Mouse (Mus musculus) midbrain, embryonic 13.5 days (tissue): Measurements from ENCODE around the gene 1700011L22Rik. TPM values are rescaled to one million over a fixed set of nuclear protein-coding genes. Genes with fewer than 3 reads are reported as not detected.

Experiments
- ATAC-seq: fragments of 200-750 bp; cut with Nextera tagmentation; 2 replicates; pipeline ENCODE4 v1.8.0; 2017; ENCODE audit warnings: mild to moderate bottlenecking, moderate TSS enrichment, moderate library complexity
- H3K27ac ChIP-seq: fragments of 300-500 bp; sonication (generic); 2 replicates; pipeline ENCODE4 v1.5.1; 2015; ENCODE audit warnings: inconsistent platforms, mild to moderate bottlenecking, moderate library complexity
- H3K27me3 ChIP-seq: fragments of 300-500 bp; sonication (generic); 2 replicates; pipeline ENCODE4 v1.6.1; 2015; ENCODE audit warnings: mild to moderate bottlenecking, inconsistent platforms
- H3K36me3 ChIP-seq: fragments of 300-500 bp; sonication (generic); 2 replicates; pipeline ENCODE4 v1.6.1; 2015; ENCODE audit warnings: mild to moderate bottlenecking, inconsistent platforms
- H3K4me1 ChIP-seq: fragments of 300-500 bp; sonication (generic); replicated peaks from 2 replicates; pipeline ENCODE4 v1.6.1; 2015; ENCODE audit warnings: inconsistent platforms
- H3K4me2 ChIP-seq: fragments of 300-500 bp; sonication (generic); replicated peaks from 2 replicates; pipeline ENCODE4 v1.6.1; 2015; ENCODE audit warnings: moderate library complexity, mild to moderate bottlenecking, inconsistent platforms
- H3K4me3 ChIP-seq: fragments of 300-500 bp; sonication (generic); replicated peaks from 2 replicates; pipeline ENCODE4 v1.5.1; 2015; ENCODE audit warnings: mild to moderate bottlenecking, inconsistent platforms
- H3K9ac ChIP-seq: fragments of 300-500 bp; sonication (generic); replicated peaks from 2 replicates; pipeline ENCODE4 v1.6.1; 2015; ENCODE audit warnings: mild to moderate bottlenecking, inconsistent platforms
- H3K9me3 ChIP-seq: fragments of 300-500 bp; sonication (generic); 2 replicates; pipeline ENCODE4 v1.6.1; 2016; ENCODE audit warnings: mild to moderate bottlenecking, inconsistent platforms
- WGBS: fragments of 180-500 bp; shearing (Covaris S2); methylation state at CpG from one replicate; pipeline ENCODE4 v1.1.7; 2015; 5-methylcytosine and 5-hydroxymethylcytosine counted together
- polyA plus RNA-seq: library from polyadenylated mRNA; unstranded; fragments of >200 nt; fragmentation: Nextera tagmentation; extraction: Ambion mirVana; gene quantifications from 2 replicates; pipeline ENCODE4 v1.2.1, GENCODE M21; 2015

1700011L22Rik gene
- polyA plus RNA-seq, 1 experiment from 2014 or later = not detected

DNA sequence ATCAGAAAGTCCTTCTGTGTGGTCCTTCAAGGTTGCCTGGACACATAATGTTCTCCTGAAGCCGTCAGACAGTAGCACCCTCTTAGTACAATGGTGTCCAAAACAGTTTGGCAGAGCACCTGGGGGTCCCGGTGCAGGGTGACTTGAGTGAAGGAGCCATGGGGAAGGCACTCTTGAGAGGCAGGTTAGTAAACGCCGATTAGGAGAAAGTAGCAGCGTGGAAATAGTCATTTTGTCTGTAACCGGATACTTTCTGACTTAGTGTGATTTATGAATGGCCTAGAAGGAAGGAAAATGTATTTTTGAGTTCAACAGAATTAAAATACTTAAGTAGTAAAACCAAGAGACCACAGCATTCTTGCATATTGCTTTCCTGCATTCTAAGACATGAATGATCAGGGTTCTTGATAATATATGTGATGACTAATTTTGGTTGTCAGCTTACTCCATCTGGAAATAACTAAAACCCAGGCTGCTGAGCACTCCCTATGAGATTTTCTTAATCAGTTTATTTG, 33.1 kb upstream of the 1700011L22Rik start:
- Histone ChIP-seq H3K4me2 (no peak overlapping the region), H3K36me3 (peaks cover 44% of the 10 kb centered on the region), H3K27me3 (no peaks in the 10 kb centered on the region), H3K27ac (no peak overlapping the region), H3K4me1 (no peaks in the 10 kb centered on the region), H3K9ac (no peak overlapping the region), H3K4me3 (no peak overlapping the region), H3K9me3 (no peaks in the 10 kb centered on the region)
- ATAC-seq = no peak
- WGBS = 94% methylated on average over 6 of the region's 6 CpGs

DNA sequence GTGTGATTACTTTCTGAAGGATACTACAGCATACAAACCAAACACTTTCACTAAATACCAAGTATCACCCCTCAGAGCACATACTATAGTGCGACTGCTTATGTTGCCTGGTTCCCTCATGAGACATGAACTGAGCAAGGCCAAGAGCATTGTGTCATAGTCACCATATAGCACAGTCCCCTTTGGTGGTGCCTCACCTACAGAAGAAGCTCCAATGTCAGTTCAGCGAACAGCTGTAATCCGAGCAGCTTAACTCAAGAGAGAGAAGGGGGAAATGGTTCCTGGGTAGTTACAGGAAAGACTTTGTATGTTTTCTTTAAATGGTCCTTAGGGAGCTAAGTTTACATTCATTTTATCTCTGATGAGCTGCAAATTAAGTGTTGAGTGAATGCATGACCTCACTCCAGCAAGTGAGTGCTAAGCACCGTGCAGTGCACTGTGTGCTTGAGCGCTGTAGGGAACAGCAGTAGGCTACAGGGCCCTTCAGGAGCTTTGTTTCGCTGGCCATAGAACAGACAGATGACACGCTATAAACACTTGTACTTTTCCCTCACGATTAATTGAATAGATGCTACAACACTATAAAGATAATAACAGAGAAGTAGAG, 29.0 kb upstream of the 1700011L22Rik start:
- Histone ChIP-seq H3K9me3 (no peaks in the 10 kb centered on the region), H3K4me3 (no peak overlapping the region), H3K36me3 (peaks cover 72% of the 10 kb centered on the region), H3K4me2 (no peak overlapping the region), H3K27me3 (no peaks in the 10 kb centered on the region), H3K4me1 (no peaks in the 10 kb centered on the region), H3K9ac (no peak overlapping the region), H3K27ac (no peak overlapping the region)
- ATAC-seq = no peak
- WGBS = 90% methylated on average over 8 of the region's 8 CpGs

DNA sequence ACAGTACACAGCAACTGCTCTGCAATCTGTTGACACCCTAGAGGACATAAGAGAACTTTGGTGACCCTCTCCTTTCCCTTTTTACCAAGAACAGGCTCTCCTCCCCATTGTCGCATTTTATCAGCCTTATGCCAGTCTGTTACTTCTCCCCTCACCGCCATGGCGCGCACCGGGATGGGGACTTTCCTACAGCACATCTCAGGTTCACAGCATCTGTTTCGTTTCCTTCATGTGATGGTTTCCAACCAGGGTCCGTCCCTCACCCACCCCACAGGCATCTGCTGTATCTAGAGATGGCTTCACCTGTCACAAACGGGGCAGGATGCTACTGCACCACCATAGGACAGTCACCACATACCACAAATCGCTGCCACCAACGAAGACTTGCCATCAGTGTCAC, 26.6 kb upstream of the 1700011L22Rik start:
- Histone ChIP-seq H3K4me2 (no peak overlapping the region), H3K9me3 (no peaks in the 10 kb centered on the region), H3K4me3 (no peak overlapping the region), H3K27ac (no peak overlapping the region), H3K27me3 (no peaks in the 10 kb centered on the region), H3K36me3 (peaks cover 81% of the 10 kb centered on the region), H3K4me1 (no peaks in the 10 kb centered on the region), H3K9ac (no peak overlapping the region)
- ATAC-seq = no peak
- WGBS = 94% methylated on average over 10 of the region's 10 CpGs

- Histone ChIP-seq H3K9me3 (no peaks in the 10 kb centered on the region), H3K36me3 (peaks cover 83% of the 10 kb centered on the region), H3K4me1 (no peaks in the 10 kb centered on the region), H3K27me3 (no peaks in the 10 kb centered on the region), H3K27ac (no peak overlapping the region), H3K4me3 (no peak overlapping the region), H3K4me2 (no peak overlapping the region), H3K9ac (no peak overlapping the region)
- 95% methylated on average over 6 of the region's 6 CpGs for WGBS
- ATAC-seq = no peak
These were observed 25.4 kb upstream of the 1700011L22Rik start for GRCm38 (mm10) chr8:79273776-79274175.

- 79% methylated on average over 4 of the region's 4 CpGs for WGBS
- Histone ChIP-seq H3K36me3 (peaks cover 84% of the 10 kb centered on the region), H3K9ac (no peak overlapping the region), H3K27ac (no peak overlapping the region), H3K4me2 (no peak overlapping the region), H3K9me3 (no peaks in the 10 kb centered on the region), H3K27me3 (no peaks in the 10 kb centered on the region), H3K4me1 (no peaks in the 10 kb centered on the region), H3K4me3 (no peak overlapping the region)
- no peak for ATAC-seq
These were observed 24.3 kb upstream of the 1700011L22Rik start for GRCm38 (mm10) chr8:79272676-79273075.

DNA sequence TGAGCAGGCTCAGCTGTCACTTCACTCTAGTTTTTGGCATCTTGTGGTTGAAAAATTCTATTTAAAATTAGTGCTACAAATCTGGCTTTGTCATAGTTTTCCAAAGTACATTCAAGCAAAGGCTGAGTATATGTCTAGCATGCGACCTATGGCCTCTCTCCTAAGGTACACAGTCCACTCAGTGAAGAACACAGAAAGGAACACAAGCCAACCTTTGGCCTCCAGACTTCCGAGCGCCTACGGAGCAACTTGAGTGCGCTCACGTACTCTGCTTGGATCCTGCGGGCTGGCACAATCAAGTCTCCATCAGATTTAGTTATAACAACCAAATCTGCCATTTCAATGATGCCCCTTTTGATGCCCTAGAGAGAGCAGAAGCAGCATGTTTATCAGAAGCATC, 20.6 kb upstream of the 1700011L22Rik start:
- Histone ChIP-seq H3K4me3 (no peak overlapping the region), H3K4me1 (no peaks in the 10 kb centered on the region), H3K36me3 (peaks cover 69% of the 10 kb centered on the region), H3K27me3 (no peaks in the 10 kb centered on the region), H3K27ac (no peak overlapping the region), H3K4me2 (no peak overlapping the region), H3K9ac (no peak overlapping the region), H3K9me3 (no peaks in the 10 kb centered on the region)
- WGBS = 93% methylated on average over 7 of the region's 7 CpGs
- ATAC-seq = no peak

DNA sequence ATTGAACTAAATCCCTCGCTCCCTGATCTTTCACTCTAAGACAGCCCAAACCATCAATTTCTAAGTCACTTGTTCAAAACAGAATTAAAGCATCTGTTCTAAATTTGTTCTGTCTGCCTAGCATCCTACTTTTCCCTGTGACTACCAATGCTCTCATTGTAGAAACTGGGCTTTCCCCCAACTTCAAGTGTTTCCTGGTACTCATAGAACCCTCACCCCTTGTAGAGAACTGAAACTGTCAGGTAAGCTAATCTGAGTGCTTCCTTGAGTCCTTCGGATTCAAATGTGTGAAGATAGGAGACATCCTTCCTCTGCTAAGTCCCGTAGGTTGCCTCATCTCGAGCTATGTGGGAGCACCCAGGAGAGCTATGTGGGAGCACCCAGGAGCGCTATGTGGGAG, 13.6 kb upstream of the 1700011L22Rik start:
- no peaks in the 10 kb centered on the region; the same call in 1 of the 2 replicates for H3K9me3 ChIP-seq
- no peaks in the 10 kb centered on the region for H3K4me1 ChIP-seq
- H3K4me3 ChIP-seq = no peak overlapping the region
- H3K27ac ChIP-seq = no peak overlapping the region
- H3K9ac ChIP-seq = no peak overlapping the region
- no peaks in the 10 kb centered on the region for H3K27me3 ChIP-seq
- WGBS = 94% methylated on average over 5 of the region's 5 CpGs
- no peak for ATAC-seq
- no peak overlapping the region for H3K4me2 ChIP-seq
- peaks cover 2% of the 10 kb centered on the region; the same call in 1 of the 2 replicates for H3K36me3 ChIP-seq

DNA sequence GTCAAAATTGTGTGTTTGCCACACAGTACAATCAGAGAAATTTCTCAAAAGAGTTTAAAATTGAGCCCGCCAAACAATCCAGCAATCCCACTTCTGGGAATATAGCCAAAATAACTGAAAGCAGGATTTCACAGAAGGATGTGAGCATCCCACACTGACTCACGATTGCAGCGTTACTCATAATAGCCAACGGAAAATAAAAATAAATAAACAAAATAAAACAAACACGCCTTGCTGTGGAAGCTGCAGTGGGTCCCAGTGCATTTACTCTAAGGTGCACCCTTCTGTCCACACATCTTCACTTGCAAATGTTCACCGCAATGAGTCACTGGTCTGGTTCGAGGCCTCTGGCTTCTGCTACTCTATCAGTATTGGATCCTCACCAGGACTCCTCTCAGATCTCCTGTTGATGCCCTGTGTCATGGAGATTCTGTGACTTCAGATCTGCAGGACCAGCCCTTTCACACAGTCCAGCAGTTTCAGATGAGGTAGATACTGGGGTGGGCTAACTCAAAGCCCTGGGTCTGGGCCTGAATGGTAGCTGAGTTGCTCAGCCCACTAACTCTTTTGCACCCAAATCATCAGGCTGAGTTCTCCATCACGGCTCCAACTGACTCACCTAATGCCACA, 7.8 kb upstream of the 1700011L22Rik start:
- H3K9ac ChIP-seq = no peak overlapping the region
- H3K9me3 ChIP-seq = no peaks in the 10 kb centered on the region
- no peak overlapping the region for H3K27ac ChIP-seq
- no peaks in the 10 kb centered on the region for H3K36me3 ChIP-seq
- ATAC-seq = no peak
- no peak overlapping the region for H3K4me3 ChIP-seq
- H3K4me1 ChIP-seq = no peaks in the 10 kb centered on the region
- no peaks in the 10 kb centered on the region for H3K27me3 ChIP-seq
- H3K4me2 ChIP-seq = no peak overlapping the region
- 87% methylated on average over 8 of the region's 8 CpGs for WGBS

GRCm38 (mm10) chr8:79253742-79254141, 5.4 kb upstream of the 1700011L22Rik start:
- no peaks in the 10 kb centered on the region for H3K36me3 ChIP-seq
- no peak overlapping the region for H3K9ac ChIP-seq
- no peak for ATAC-seq
- no peak overlapping the region for H3K4me2 ChIP-seq
- no peaks in the 10 kb centered on the region for H3K27me3 ChIP-seq
- no peak overlapping the region for H3K27ac ChIP-seq
- H3K4me3 ChIP-seq = no peak overlapping the region
- H3K9me3 ChIP-seq = no peaks in the 10 kb centered on the region
- WGBS = 96% methylated on average over 6 of the region's 6 CpGs
- no peaks in the 10 kb centered on the region for H3K4me1 ChIP-seq

GRCm38 (mm10) chr8:79243422-79243821, 4.9 kb downstream of the 1700011L22Rik start:
- Histone ChIP-seq H3K9ac (no peak overlapping the region), H3K9me3 (no peaks in the 10 kb centered on the region), H3K4me3 (no peak overlapping the region), H3K4me2 (no peak overlapping the region), H3K36me3 (no peaks in the 10 kb centered on the region), H3K27me3 (no peaks in the 10 kb centered on the region), H3K4me1 (no peaks in the 10 kb centered on the region), H3K27ac (no peak overlapping the region)
- WGBS = 87% methylated on average over 2 of the region's 2 CpGs
- no peak for ATAC-seq

- no peak overlapping the region for H3K4me3 ChIP-seq
- ATAC-seq = no peak
- WGBS = 90% methylated on average over 7 of the region's 7 CpGs
- no peaks in the 10 kb centered on the region for H3K27me3 ChIP-seq
- no peaks in the 10 kb centered on the region for H3K9me3 ChIP-seq
- H3K9ac ChIP-seq = no peak overlapping the region
- no peaks in the 10 kb centered on the region for H3K36me3 ChIP-seq
- no peak overlapping the region for H3K4me2 ChIP-seq
- no peak overlapping the region for H3K27ac ChIP-seq
- no peaks in the 10 kb centered on the region for H3K4me1 ChIP-seq
These were observed 8.4 kb downstream of the 1700011L22Rik start for GRCm38 (mm10) chr8:79239996-79240395.

DNA sequence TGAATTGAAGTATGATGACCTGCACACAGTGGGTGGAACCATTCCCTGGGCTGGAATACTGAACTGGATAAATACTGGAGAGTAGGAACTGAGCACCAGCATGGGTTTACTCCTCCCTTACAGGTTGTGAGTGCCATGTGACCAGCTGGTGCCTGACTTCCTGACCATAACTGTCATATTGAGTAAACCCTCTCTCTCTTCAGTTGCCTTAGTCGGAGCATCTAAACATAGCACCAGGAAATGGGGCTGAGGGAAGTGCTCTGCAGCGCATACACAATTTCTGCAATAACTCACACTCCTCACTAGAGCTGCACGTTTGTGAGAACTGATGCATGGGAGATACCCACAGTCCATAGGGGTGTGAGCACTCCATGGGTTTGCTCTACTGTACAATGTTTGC, 9.1 kb downstream of the 1700011L22Rik start:
- H3K36me3 ChIP-seq = no peaks in the 10 kb centered on the region
- no peak overlapping the region for H3K27ac ChIP-seq
- no peak overlapping the region for H3K9ac ChIP-seq
- 76% methylated on average over 3 of the region's 3 CpGs for WGBS
- no peak overlapping the region for H3K4me3 ChIP-seq
- no peaks in the 10 kb centered on the region for H3K9me3 ChIP-seq
- ATAC-seq = no peak
- H3K4me1 ChIP-seq = no peaks in the 10 kb centered on the region
- H3K27me3 ChIP-seq = no peaks in the 10 kb centered on the region
- no peak overlapping the region for H3K4me2 ChIP-seq
